In genomic region chr9:111070546-111070961, GRCm38 (mm10) we compare ENCODE assay signal across 1 mouse cellular context.
A peak's percentile ranks its signal among the peaks of the same experiment; 100 is the strongest.
TF ChIP-seq lines count a peak whose summit lies in the region.

No protein-coding gene starts in this region.

TF ChIP-seq in CH12.LX, 34 proteins besides CTCF, POLR2A, EP300 and RAD21 (continued from another document):
- TF ChIP-seq IRF4 (IDR thresholded peaks at IDR 0.05; ENCODE audit: low read depth, low read length) (0 out of 2 replicates have a peak, but pooled peaks have one; percentile 26), UBTF (IDR thresholded peaks at IDR 0.05; ENCODE audit: low read depth, low read length) (no peak), MYC (IDR thresholded peaks at IDR 0.05; ENCODE audit: low read depth, low read length) (no peak), PAX5 (IDR thresholded peaks at IDR 0.05; ENCODE audit: low read length) (no peak), E2F4 (IDR thresholded peaks at IDR 0.05; ENCODE audit: insufficient replicate concordance, low read depth, low read length) (no peak), ZNF384 (IDR thresholded peaks at IDR 0.05; ENCODE audit: low read depth, low read length) (no peak), SIN3A (IDR thresholded peaks at IDR 0.05; ENCODE audit: low read length) (no peak), ETS1 (conservative IDR thresholded peaks at IDR 0.05; ENCODE audit: low read depth, low read length) (0 out of 2 replicates have a peak, but pooled peaks have one; percentile 11)
